Mouse (Mus musculus) thymus, postnatal 0 days (tissue): ENCODE measurements at regions not wholly inside any gene's neighbourhood (a gene's known extent, or its start where the extent isn't known, plus 50 kb on each side); places are given as distances from the start of the nearest gene placed in this dataset.

Source experiments
- DNase-seq: peaks from one replicate; pipeline ENCODE4 v3.0.0-alpha.2; 2015; ENCODE audit warnings: low spot score

DNA sequence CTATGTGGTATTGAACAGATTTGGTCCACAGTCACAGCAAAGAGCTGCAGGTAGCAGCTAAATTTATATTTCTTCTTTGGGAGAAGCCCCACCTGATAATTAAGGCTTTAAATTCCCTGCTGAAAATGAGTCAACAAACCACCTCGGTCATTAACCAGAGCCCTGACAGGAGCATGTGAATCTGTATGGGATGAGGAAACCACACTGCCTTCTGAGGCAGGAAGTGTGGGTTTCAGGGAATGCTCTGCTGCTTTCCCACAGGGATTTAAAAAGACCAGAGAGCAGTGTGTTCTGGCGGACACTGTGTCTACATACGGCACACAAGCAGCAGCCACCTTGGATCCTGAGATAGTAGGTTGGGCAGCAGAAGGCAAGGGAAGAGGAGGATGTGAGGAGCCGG lies 204.0 kb upstream of the Gm21798 start:
- no peak for DNase-seq

- no peak for DNase-seq
These were observed 199.0 kb upstream of the Gm21798 start for GRCm38 (mm10) chr15:64618471-64618870.

- DNase-seq = no peak
These were observed 195.6 kb upstream of the Gm21798 start for GRCm38 (mm10) chr15:64621876-64622275.

- DNase-seq = no peak
These were observed 194.9 kb upstream of the Gm21798 start for GRCm38 (mm10) chr15:64622591-64622990.

DNA sequence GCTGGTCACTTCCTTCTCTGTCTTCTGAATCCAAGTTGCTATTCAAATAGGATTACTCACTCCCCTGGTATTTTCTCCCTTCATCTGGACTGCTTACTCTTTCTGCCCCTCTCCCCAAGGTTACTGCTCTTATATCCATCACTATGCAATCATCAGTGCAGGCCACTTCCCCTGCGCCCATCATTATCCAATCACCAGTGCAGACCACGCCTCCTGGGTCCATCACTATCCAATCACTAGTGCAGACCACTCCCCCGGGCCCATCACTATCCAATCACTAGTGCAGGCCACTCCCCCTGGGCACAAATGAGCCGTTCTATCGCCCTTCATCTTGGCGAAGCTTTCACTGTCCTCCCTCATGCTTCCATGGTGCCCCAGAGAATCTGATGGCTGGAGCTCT lies 191.1 kb upstream of the Gm21798 start:
- DNase-seq = no peak

GRCm38 (mm10) chr15:64627258-64627657 lies 190.2 kb upstream of the Gm21798 start:
- DNase-seq = peak; percentile 42
